Mouse (Mus musculus) kidney, embryonic 14.5 days (tissue): ENCODE measurements around the gene Gucy1a1. TPM values are rescaled to one million over a fixed set of nuclear protein-coding genes. Genes with fewer than 3 reads are reported as not detected.

Experiments used
- ATAC-seq: fragments of 200-750 bp; cut with Nextera tagmentation; 2 replicates; pipeline ENCODE4 v1.8.0; 2017; ENCODE audit warnings: moderate number of reproducible peaks, mild to moderate bottlenecking, moderate TSS enrichment, moderate library complexity; ENCODE audit not compliant: low FRiP score, low TSS enrichment
- H3K27ac ChIP-seq: fragments of 300-500 bp; sonication (generic); 2 replicates; pipeline ENCODE4 v1.5.1; 2014; ENCODE audit warnings: low read depth, mild to moderate bottlenecking, low read length, moderate library complexity, mixed read lengths
- H3K27me3 ChIP-seq: fragments of 300-500 bp; sonication (generic); 2 replicates; pipeline ENCODE4 v1.6.1; 2014; ENCODE audit warnings: mild to moderate bottlenecking, low read length; ENCODE audit not compliant: control insufficient read depth, insufficient read depth
- H3K36me3 ChIP-seq: fragments of 300-500 bp; sonication (generic); 2 replicates; pipeline ENCODE4 v1.6.1; 2014; ENCODE audit warnings: low read length, mixed read lengths; ENCODE audit not compliant: control insufficient read depth, insufficient read depth
- H3K4me1 ChIP-seq: fragments of 300-500 bp; sonication (generic); 2 replicates; pipeline ENCODE4 v1.6.1; 2014; ENCODE audit warnings: low read length, mixed read lengths; ENCODE audit not compliant: control insufficient read depth, insufficient read depth
- H3K4me2 ChIP-seq: fragments of 300-500 bp; sonication (generic); replicated peaks from 2 replicates; pipeline ENCODE4 v1.6.1; 2014; ENCODE audit warnings: low read depth, mild to moderate bottlenecking, low read length
- H3K4me3 ChIP-seq: fragments of 300-500 bp; sonication (generic); 2 replicates; pipeline ENCODE4 v1.5.1; 2014; ENCODE audit warnings: mild to moderate bottlenecking, low read length
- H3K9ac ChIP-seq: fragments of 300-500 bp; sonication (generic); 2 replicates; pipeline ENCODE4 v1.6.1; 2014; ENCODE audit warnings: low read depth, mild to moderate bottlenecking, low read length, moderate library complexity
- H3K9me3 ChIP-seq: fragments of 300-500 bp; sonication (generic); 2 replicates; pipeline ENCODE4 v1.6.1; 2016; ENCODE audit warnings: low read length; ENCODE audit not compliant: control insufficient read depth
- WGBS: fragments of 180-500 bp; shearing (Covaris S2); extraction: QIAGEN DNeasy Blood & Tissue Kit; methylation state at CpG from one replicate; pipeline ENCODE4 v1.1.7; 2014; 5-methylcytosine and 5-hydroxymethylcytosine counted together
- microRNA-seq: library from miRNA; unstranded; fragments of <30 nt; microRNA quantifications from one replicate; pipeline ENCODE4, GENCODE M21; 2016
- polyA plus RNA-seq: library from polyadenylated mRNA; unstranded; fragments of >200 nt; fragmentation: Nextera tagmentation; extraction: Ambion mirVana; gene quantifications from 2 replicates; pipeline ENCODE4 v1.2.1, GENCODE M21; 2014

The Gucy1a1 gene
- polyA plus RNA-seq, 1 experiment from 2014 or later = 61.0 TPM

GRCm38 (mm10) chr3:82043676-82044075 is 101.9 kb downstream of the Gucy1a1 start:
- Histone ChIP-seq H3K4me3 (no peak overlapping the region), H3K27ac (no peak overlapping the region), H3K4me1 (no peaks in the 10 kb centered on the region), H3K9ac (no peak overlapping the region), H3K9me3 (no peaks in the 10 kb centered on the region), H3K27me3 (no peaks in the 10 kb centered on the region), H3K4me2 (no peak overlapping the region), H3K36me3 (peaks cover 8% of the 10 kb centered on the region; the same call in 1 of the 2 replicates)
- no peak for ATAC-seq
- 90% methylated on average over 6 of the region's 6 CpGs for WGBS

Small RNA genes lying within 50 kb of the gene (microRNA-seq; reads per million reads assigned to microRNA genes)
- gene Mir7010 = not detected

Other genes starting within 250 kb of the Gucy1a1 start
- gene Ctso, start 213.2 kb downstream of the Gucy1a1 start, polyA plus RNA-seq = 7.6 and 11.7 TPM in 2 replicates
- 0.08 and 0.23 TPM in 2 replicates for gene Tdo2, start 169.6 kb downstream of the Gucy1a1 start, polyA plus RNA-seq
- gene Asic5, start 163.5 kb downstream of the Gucy1a1 start, polyA plus RNA-seq = not detected in 2 replicates
- gene Gucy1b1, start 71.1 kb downstream of the Gucy1a1 start, polyA plus RNA-seq = 19.4 and 35.4 TPM in 2 replicates
- gene Map9, start 212.3 kb upstream of the Gucy1a1 start, polyA plus RNA-seq = 6.5 and 7.8 TPM in 2 replicates